Mouse (Mus musculus) neural tube, embryonic 10.5 days (tissue): Measurements from ENCODE around the gene Ncor2.
A peak's percentile ranks its signal among the peaks of the same experiment; 100 is the strongest.

Experiments used
- DNase-seq: peaks from one replicate; pipeline ENCODE4 v3.0.0-alpha.2; 2017; ENCODE audit warnings: low spot score; ENCODE audit errors: extremely low spot score

The Ncor2 gene

GRCm38 (mm10) chr5:125172831-125173615, 6.0 kb downstream of the Ncor2 start:
- DNase-seq, result no peak

GRCm38 (mm10) chr5:125171259-125171658, 7.8 kb downstream of the Ncor2 start:
- DNase-seq, result no peak

GRCm38 (mm10) chr5:125170107-125170842, 8.7 kb downstream of the Ncor2 start:
- DNase-seq, result no peak

- no peak for DNase-seq
These were observed 10.9 kb downstream of the Ncor2 start for GRCm38 (mm10) chr5:125168101-125168500.

- DNase-seq, result no peak
These were observed 11.5 kb downstream of the Ncor2 start for GRCm38 (mm10) chr5:125167524-125167923.

- DNase-seq, result no peak
These were observed 13.0 kb downstream of the Ncor2 start for GRCm38 (mm10) chr5:125165993-125166392.

- DNase-seq, result no peak
These were observed 14.4 kb downstream of the Ncor2 start for GRCm38 (mm10) chr5:125164465-125165167.

- no peak for DNase-seq
These were observed 15.5 kb downstream of the Ncor2 start for GRCm38 (mm10) chr5:125163441-125164050.

- DNase-seq, result no peak
These were observed 16.6 kb downstream of the Ncor2 start for GRCm38 (mm10) chr5:125162461-125162860.

- peak; percentile 44 for DNase-seq
These were observed 19.1 kb downstream of the Ncor2 start for GRCm38 (mm10) chr5:125159804-125160405.

- DNase-seq, result peak; percentile 72
These were observed 19.7 kb downstream of the Ncor2 start for GRCm38 (mm10) chr5:125159293-125159692.

GRCm38 (mm10) chr5:125158232-125158961, 20.6 kb downstream of the Ncor2 start:
- DNase-seq, result peak; percentile 62

- DNase-seq, result peak; percentile 35
These were observed 21.5 kb downstream of the Ncor2 start for GRCm38 (mm10) chr5:125157375-125158033.

GRCm38 (mm10) chr5:125156418-125157205, 22.4 kb downstream of the Ncor2 start:
- DNase-seq, result no peak

GRCm38 (mm10) chr5:125155451-125155850, 23.6 kb downstream of the Ncor2 start:
- no peak for DNase-seq

- DNase-seq, result no peak
These were observed 24.0 kb downstream of the Ncor2 start for GRCm38 (mm10) chr5:125154989-125155388.

- DNase-seq, result no peak
These were observed 24.8 kb downstream of the Ncor2 start for GRCm38 (mm10) chr5:125154178-125154577.

GRCm38 (mm10) chr5:125153201-125153816, 25.7 kb downstream of the Ncor2 start:
- DNase-seq, result no peak
